Mouse (Mus musculus): ENCODE measurements at regions not wholly inside any gene's neighbourhood (a gene's known extent, or its start where the extent isn't known, plus 50 kb on each side); places are given as distances from the start of the nearest gene placed in this dataset.

GRCm38 (mm10) chr9:51714326-51714725 is 50.8 kb upstream of the Arhgap20 start:
- Histone ChIP-seq H3K27me3 (ENCODE audit: control insufficient read depth, insufficient read depth, low read length) (no peaks in the 10 kb centered on the region), H3K4me1 (ENCODE audit: control insufficient read depth, insufficient read depth, low read length) (no peaks in the 10 kb centered on the region), H3K4me3 (ENCODE audit: control insufficient read depth, low read depth, low read length) (no peak overlapping the region), H3K36me3 (ENCODE audit: control insufficient read depth, insufficient read depth, low read length) (no peaks in the 10 kb centered on the region), H3K27ac (ENCODE audit: control insufficient read depth, insufficient read depth, low read depth, low read length) (no peak overlapping the region)
- TF ChIP-seq CTCF (IDR thresholded peaks at IDR 0.05; ENCODE audit: control insufficient read depth, insufficient read depth, insufficient replicate concordance, low read depth, low read length) (no peak), POLR2A (IDR thresholded peaks at IDR 0.05; ENCODE audit: control insufficient read depth, low read depth, low read length) (no peak)

Measured in testis, adult 2 months (tissue).